Mouse (Mus musculus): ENCODE measurements around the gene Camsap1.

Gene Camsap1

DNA sequence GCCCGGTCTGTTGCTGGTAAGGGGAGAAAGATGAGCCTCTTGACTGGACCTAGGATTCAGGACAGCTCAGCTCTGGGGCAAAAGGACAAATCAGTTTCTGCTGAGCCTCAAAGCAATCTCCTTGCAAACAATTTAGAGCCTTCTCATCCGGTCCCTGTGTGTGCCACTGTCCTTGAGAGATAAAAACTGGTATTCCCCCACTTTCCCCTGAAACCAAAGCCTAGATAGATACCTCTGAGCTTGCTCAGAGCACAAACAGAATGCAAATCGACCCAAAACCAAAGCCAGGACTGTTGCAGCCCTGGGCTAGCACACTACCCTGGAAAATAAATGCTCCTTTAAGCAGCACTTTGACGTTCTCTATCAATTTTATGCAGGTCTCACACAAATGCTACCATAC lies 4.1 kb downstream of the Camsap1 start:
- WGBS = 60% methylated on average over 4 of the region's 4 CpGs

GRCm38 (mm10) chr2:25977587-25978239 lies 5.4 kb downstream of the Camsap1 start:
- WGBS = 32% methylated on average over 7 of the region's 7 CpGs

DNA sequence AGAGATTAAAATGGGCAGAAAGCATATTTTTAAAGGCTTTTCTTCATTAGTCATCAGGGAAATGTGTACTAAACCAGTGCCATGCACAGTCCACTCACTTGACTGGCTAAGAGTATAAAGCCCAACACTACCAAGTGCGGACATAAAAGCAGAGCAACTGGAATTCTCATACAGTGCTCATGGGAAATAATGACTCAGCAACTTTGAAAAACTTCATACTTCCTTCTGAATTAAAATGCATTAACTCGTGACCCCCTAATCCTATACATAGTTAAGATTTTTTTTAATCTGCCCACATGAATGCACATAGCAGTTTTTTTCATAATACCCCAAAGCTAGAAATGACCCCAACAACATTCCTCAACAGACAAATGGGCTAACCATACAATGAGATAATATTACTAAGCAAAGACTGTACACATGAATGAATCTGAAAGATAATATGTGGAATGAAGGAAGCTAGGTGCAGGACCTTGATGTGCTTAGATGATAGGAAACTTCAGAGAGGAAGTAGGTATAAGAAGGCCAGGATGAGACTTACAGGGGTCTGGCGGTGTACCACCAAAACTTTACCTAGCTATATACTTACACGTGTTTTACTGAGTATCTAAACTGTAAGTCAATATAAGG lies 7.8 kb downstream of the Camsap1 start:
- 77% methylated on average over 4 of the region's 4 CpGs for WGBS

DNA sequence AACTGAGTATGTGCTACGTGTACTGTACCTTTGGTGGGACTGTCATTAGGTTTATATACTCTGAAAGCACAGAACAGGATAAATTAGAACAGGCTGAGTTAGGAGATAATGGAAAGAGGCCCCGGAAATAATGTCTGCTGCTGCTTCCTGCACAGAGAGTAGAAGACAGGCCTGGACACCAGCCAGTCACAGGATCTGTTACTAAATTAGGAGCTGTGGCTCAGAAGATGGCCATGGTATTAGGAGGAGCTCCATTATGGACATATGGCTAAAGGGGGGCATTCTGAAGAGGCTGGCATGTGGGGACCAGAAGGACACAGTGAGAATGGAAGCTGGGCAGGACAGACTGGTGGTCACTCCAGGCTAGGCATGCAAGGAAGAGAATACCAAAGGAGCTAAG lies 12.7 kb downstream of the Camsap1 start:
- 38% methylated on average over 2 of the region's 2 CpGs for WGBS

DNA sequence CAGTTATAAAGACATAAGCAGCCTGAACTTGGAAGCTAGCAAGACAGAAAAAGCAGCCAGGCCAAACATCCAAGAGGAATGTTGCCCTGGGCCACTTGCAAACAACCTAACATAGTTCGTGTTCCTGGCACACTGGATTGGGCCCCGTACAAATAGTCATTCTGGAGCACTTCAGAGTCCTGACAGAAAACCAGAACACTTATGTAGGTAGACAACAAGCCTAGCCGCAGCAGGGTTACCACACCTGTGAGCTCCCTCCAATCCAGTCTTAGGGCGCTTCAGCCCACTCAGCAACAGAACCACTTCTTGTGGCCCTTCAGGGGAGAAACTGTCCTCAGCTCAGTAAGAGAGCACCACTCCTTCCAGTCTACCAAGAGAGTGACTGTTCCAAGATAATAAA lies 13.8 kb downstream of the Camsap1 start:
- WGBS = 72% methylated on average over 4 of the region's 4 CpGs

DNA sequence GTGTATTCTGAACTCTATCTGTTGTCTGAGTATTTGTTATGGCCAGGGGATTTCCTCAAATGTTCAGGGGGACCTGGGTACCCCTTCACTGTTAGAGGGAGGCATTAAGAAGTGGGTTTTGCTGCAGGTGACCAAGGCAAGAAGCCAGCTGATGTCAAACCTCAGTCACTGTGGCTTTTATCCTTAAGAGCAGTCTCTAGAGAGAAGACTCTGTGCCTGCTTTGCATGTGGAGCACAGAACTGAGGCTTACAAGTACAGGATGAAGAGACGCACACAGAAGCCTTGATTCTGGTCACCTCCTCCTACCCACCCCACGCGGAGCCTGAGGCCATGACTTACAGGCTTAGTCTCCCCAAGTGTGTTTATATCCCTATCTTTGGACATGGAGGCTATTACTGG lies 33.8 kb downstream of the Camsap1 start:
- WGBS = 79% methylated on average over 3 of the region's 3 CpGs

GRCm38 (mm10) chr2:25947950-25948349 lies 35.1 kb downstream of the Camsap1 start:
- WGBS = 77% methylated on average over 3 of the region's 3 CpGs

GRCm38 (mm10) chr2:25943822-25944221 lies 39.3 kb downstream of the Camsap1 start:
- 40% methylated on average over 2 of the region's 2 CpGs for WGBS

DNA sequence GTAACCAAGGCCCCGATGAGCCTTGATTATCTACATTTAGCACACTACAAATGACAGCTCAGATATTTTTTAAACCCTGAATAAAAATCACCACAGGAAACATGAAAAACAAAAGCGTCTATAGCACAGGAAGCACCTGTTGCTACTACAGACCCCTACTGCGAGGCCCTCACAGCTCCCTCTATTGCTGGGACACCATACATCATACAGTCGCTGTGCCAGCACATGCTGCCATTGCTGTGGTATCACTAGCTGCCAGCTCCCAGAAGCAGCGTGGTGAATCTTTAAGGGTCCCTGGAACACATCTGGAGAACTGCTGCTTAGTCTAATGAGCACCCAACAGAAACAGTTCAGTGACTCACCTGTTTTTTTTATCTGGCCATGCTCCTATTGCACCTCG lies 42.6 kb downstream of the Camsap1 start:
- 82% methylated on average over 6 of the region's 6 CpGs for WGBS

GRCm38 (mm10) chr2:25931249-25931859 lies 51.7 kb downstream of the Camsap1 start:
- WGBS = 74% methylated on average over 6 of the region's 6 CpGs

DNA sequence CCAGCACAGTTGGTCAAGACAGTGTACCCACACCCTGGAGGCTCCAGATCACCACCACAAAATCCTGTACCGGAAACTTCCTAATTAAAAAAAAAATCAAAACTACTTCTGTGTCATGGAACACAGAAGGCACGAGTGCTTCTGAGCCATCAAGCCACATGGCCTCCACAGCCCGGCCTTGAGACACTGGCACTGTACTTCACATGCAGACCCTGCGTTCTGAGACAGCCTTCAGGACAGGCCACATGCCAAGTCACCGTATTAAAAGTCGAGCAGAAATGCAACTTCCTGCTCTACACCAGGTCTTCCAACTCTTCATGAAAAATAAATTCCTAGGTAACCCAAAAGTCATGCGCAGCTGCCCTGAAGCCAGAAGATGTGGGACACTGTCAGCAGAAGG lies 55.3 kb downstream of the Camsap1 start:
- WGBS = 81% methylated on average over 7 of the region's 7 CpGs

GRCm38 (mm10) chr2:25924934-25925333 lies 58.1 kb downstream of the Camsap1 start:
- WGBS = 93% methylated on average over 4 of the region's 4 CpGs

DNA sequence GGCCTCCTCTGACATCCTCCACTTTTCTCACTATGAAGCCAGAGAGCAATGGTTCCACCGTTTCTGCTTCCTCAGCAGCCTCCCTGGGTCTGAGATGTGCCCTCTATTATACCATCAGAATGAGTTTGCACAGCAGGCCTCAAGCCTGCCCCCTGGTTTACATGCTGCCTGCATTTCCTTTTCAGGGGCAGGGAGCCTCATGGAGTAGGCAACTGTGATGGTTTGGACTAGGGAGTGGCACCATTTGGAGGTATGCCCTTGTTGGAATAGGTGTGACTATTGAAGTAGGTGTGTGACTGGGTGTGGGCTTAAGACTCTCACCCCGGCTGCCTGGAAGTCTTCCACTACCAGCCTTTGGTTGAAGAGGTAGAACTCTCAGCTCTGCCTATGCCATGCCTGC lies 59.3 kb downstream of the Camsap1 start:
- WGBS = 74% methylated on average over 2 of the region's 2 CpGs

GRCm38 (mm10) chr2:25919972-25920371 lies 63.1 kb downstream of the Camsap1 start:
- 37% methylated on average over 3 of the region's 3 CpGs for WGBS

GRCm38 (mm10) chr2:25918408-25918807 lies 64.7 kb downstream of the Camsap1 start:
- 50% methylated on average over 2 of the region's 2 CpGs for whole genome bisulfite sequencing

DNA sequence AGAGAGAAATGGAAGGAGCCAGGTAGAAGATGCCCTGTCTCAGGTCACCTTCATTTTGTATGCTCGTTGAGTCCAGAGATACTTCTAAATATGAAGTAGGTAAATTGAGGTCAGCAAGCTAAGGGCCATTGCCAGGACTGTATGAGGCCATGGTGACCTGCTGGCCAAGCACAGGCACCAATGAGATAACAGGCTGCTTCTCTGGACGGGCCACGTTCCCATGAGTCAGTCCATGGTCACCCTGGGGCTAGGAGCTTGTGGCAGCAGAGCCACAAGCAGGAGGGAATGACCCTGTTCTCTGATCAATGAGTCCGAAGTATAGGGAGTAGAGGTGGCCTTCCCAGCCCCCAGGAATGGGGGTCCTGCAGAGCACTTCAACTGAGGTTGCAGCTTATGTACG lies 68.3 kb downstream of the Camsap1 start:
- 83% methylated on average over 5 of the region's 5 CpGs for WGBS

DNA sequence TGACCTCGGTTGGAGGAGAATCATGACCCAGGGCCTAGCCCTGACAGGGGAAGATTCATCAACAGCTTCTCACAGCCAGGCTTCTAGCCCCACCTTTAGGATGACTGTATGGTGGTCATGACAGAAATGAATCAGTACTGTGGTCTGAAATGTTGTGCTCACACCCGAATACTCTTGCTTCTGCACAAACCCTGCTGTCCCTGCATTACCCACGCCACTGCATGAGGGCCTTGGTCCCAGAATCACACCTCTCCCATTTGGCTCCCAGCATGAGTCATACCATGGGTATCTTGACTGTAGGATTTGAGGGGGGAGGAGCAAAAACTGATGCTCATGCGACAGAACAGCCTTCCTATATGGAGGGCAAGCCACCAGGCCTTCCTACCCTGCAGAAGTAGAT lies 68.9 kb downstream of the Camsap1 start:
- 54% methylated on average over 4 of the region's 4 CpGs for WGBS

DNA sequence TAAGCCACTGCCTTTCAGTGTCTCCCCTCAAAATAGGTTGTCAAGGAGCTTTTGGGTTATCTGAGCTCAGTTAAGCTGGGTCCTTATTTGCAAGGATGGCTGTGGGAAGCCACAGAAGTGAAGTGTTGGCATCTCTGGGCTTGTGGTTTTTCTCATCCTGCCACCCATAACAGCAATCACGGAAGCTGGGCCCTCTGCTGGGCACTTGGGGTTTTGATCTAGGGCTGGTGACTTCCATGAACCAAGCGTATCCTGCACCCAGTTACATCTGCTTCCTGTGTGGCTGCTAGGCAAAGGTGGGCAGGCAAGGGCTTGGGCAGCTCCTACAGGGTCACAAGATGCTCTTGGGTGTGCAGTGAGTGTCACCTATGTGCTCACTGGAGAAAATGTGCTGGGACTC lies 69.8 kb downstream of the Camsap1 start:
- 26% methylated on average over 2 of the region's 2 CpGs for WGBS

DNA sequence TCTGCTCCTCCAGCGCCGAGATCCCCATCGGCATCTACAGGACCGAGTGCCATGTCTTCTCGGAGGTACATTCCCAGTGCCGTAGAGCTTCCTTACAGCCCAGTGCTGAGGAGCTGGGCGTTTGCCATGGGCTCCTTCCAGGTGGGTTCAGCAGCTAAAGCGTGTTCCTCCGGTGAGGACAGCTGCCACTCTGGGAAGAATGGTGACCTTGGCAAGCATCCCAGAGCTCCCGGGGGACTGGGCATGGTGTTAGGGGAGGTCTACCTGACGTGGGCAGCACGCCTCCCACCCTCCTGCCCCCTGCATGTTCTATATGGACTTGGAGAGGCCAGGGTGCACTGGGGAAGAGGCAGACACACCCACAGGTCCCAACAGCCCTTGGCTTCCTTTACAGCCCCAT lies 73.2 kb downstream of the Camsap1 start:
- 72% methylated on average over 12 of the region's 12 CpGs for WGBS

- WGBS = 57% methylated on average over 9 of the region's 9 CpGs
Observed at GRCm38 (mm10) chr2:25898970-25899369, 84.1 kb downstream of the Camsap1 start.

DNA sequence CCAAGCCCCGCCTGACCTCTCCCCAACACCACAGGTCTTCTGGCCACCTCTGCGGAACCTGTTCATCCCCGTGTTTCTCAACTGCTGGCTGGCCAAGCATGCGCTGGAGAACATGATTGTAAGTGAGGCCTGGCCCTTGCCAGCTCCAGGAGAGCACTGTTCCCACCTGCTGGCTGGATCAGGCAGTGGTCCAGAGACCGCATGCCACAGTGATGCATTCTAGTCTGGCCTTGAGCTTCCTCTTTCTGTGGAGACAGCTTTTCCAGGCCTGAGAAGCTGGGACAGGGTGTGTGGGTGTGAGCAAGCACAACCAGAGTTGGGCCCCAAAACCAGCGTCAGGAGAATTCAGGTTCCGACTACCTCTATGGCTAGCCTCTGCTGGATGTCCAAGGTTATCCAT lies 90.6 kb downstream of the Camsap1 start:
- WGBS = 74% methylated on average over 7 of the region's 7 CpGs

- 59% methylated on average over 5 of the region's 5 CpGs for WGBS
Observed at GRCm38 (mm10) chr2:25888144-25888543, 94.9 kb downstream of the Camsap1 start.

- WGBS = 82% methylated on average over 8 of the region's 8 CpGs
Observed at GRCm38 (mm10) chr2:25887226-25887625, 95.9 kb downstream of the Camsap1 start.
